In genomic region chr7:143094592-143095553, GRCm38 (mm10) we compare ENCODE assay signal across 9 mouse cellular contexts. TPM values are rescaled to one million over a fixed set of nuclear protein-coding genes. Genes with fewer than 3 reads are reported as not detected.
A peak's percentile ranks its signal among the peaks of the same experiment; 100 is the strongest.
DNase-seq lines count a peak whose midpoint lies in the region; ATAC-seq and TF ChIP-seq lines count a peak whose summit lies in the region.
"Had no signal": no experiment of that assay in that cellular context is flagged by ENCODE, and none has a peak within 500 bp of the region (broad histone marks: within the 10 kb centered on the region; RNA-seq: fewer than 3 reads in every experiment).

Gene Trpm5, minus strand, starts transcription at chr7:143094642.

- H3K4me2 ChIP-seq in CH12.LX (ENCODE audit: insufficient read depth, low read depth, poor library complexity, severe bottlenecking): no peak within 1 kb of the TSS
- H3K4me2 ChIP-seq in kidney, embryonic 15.5 days: no peak within 1 kb of the TSS

- no peak within 1 kb of the TSS for H3K27ac ChIP-seq in CH12.LX (ENCODE audit: insufficient read depth, low read depth)
- no peak within 1 kb of the TSS for H3K27ac ChIP-seq in kidney, embryonic 15.5 days
- H3K27ac ChIP-seq: macrophage had no signal

- H3K79me2 ChIP-seq in CH12.LX (replicated peaks; ENCODE audit: control insufficient read depth, extremely low read depth, insufficient read depth, poor library complexity, severe bottlenecking): no peaks in the 10 kb centered on the region

- 41% methylated on average over 10 of the region's 10 CpGs for WGBS in kidney, embryonic 15.5 days

- ATAC-seq in granulocyte monocyte progenitor cell, adult 5-6 weeks (replicated peaks; ENCODE audit: poor library complexity, severe bottlenecking): peak; percentile 57; the same call in 1 of the 2 replicates
- ATAC-seq in kidney, embryonic 15.5 days (replicated peaks; ENCODE audit: low FRiP score): peak; percentile 41; the same call in 1 of the 2 replicates

- TF ChIP-seq EP300 in CH12.LX (IDR thresholded peaks at IDR 0.05; ENCODE audit: low read length): no peak

- dilution Hi-C loops in CH12.LX (cut with MboI; ENCODE audit: extremely low pct_ligation_motif_present, extremely low pct_unique_long_range_greater_than_20kb, low sequenced_read_pairs): no loop called here

- no peak for TF ChIP-seq POLR2A in CH12.LX (IDR thresholded peaks at IDR 0.05; ENCODE audit: low read depth, low read length)

- no peaks in the 10 kb centered on the region for H3K36me3 ChIP-seq in CH12.LX (replicated peaks in 1 of 2; ENCODE audit: control insufficient read depth in 1 of 2, insufficient read depth in 1 of 2, low read length in 1 of 2)
- H3K36me3 ChIP-seq in kidney, embryonic 15.5 days: no peaks in the 10 kb centered on the region

- no peaks in the 10 kb centered on the region for H3K9me3 ChIP-seq in CH12.LX (replicated peaks; ENCODE audit: low read length)
- H3K9me3 ChIP-seq in kidney, embryonic 15.5 days (replicated peaks): no peaks in the 10 kb centered on the region

- peaks cover 59% of the 10 kb centered on the region for H3K27me3 ChIP-seq in CH12.LX (replicated peaks)
- no peaks in the 10 kb centered on the region for H3K27me3 ChIP-seq in kidney, embryonic 15.5 days

- in situ Hi-C loops in CH12.LX (cut with MboI; ENCODE audit: low pct_ligation_motif_present, low pct_unique_long_range_greater_than_20kb, low sequenced_read_pairs): loop anchor here (5.0 kb wide), 2 partner anchors 37 to 203 kb away; no protein-coding TSS in a partner anchor

- TF ChIP-seq CTCF in CH12.LX (conservative IDR thresholded peaks at IDR 0.05 in 1 of 2, IDR thresholded peaks at IDR 0.05 in 1 of 2; ENCODE audit: low read depth in 2 of 2, low read length in 2 of 2): peak; percentile 64 to 81

- peak; percentile 41 for DNase-seq in cerebellum, adult 11 months
- DNase-seq in cerebellum, adult 11-12 months: no peak
- DNase-seq in CH12.LX (ENCODE audit: extremely low read depth): peak; percentile 45
- peak; percentile 45 for DNase-seq in cerebellum, adult 9-10 months
- peak; percentile 64 to 69 for DNase-seq in lung, adult 18-20 months
- DNase-seq in spleen, postnatal 4 days (ENCODE audit: low spot score in 2 of 2): peak; percentile 52 to 83

- peaks cover 0 to 31% of the 10 kb centered on the region in 2 experiments; a peak in 2 of 4 replicates for H3K4me1 ChIP-seq in CH12.LX (ENCODE audit: control insufficient read depth in 1 of 2, insufficient read depth in 2 of 2)
- no peaks in the 10 kb centered on the region for H3K4me1 ChIP-seq in kidney, embryonic 15.5 days

- H3K9ac ChIP-seq in CH12.LX (ENCODE audit: insufficient read depth, low read depth): no peak within 1 kb of the TSS
- no peak within 1 kb of the TSS for H3K9ac ChIP-seq in kidney, embryonic 15.5 days

- TF ChIP-seq RAD21 in CH12.LX (IDR thresholded peaks at IDR 0.05; ENCODE audit: low read depth, low read length): peak; percentile 73

- H3K4me3 ChIP-seq in CH12.LX (replicated peaks in 1 of 3; ENCODE audit: low read depth in 2 of 3, low read length in 2 of 3, poor library complexity in 1 of 3): no peak within 1 kb of the TSS
- no peak within 1 kb of the TSS for H3K4me3 ChIP-seq in kidney, embryonic 15.5 days (replicated peaks)

TF ChIP-seq in CH12.LX, 34 proteins besides CTCF, POLR2A, EP300 and RAD21:
- TF ChIP-seq MAZ (IDR thresholded peaks at IDR 0.05; ENCODE audit: low read depth, low read length): 0 out of 2 replicates have a peak, but pooled peaks have one; percentile 41
- no peak for TF ChIP-seq KAT2A (IDR thresholded peaks at IDR 0.05; ENCODE audit: insufficient replicate concordance, low read length)
- TF ChIP-seq SMC3 (IDR thresholded peaks at IDR 0.05; ENCODE audit: low read depth, low read length): peak; percentile 56

RNA-seq across cellular contexts. Expression of gene Trpm5, which starts in this region (rescaled TPM):
- total RNA-seq in CH12.LX (2012; rRNA removed) (1.3 and 1.5 TPM in 2 replicates), CH12.LX (2014; rRNA removed) (1.1 and 1.4 TPM in 2 replicates)
- 1.7 and 3.0 TPM in 2 replicates for polyA plus RNA-seq in CH12.LX (2012; ENCODE audit: insufficient read length, low read depth)
- total RNA-seq in granulocyte monocyte progenitor cell, adult 5-6 weeks (2014; fragmentation: Nextera tagmentation): not detected in 2 replicates
- not detected in 2 replicates for total RNA-seq in granulocyte monocyte progenitor cell, adult 5-6 weeks (2017)
- polyA plus RNA-seq in kidney, embryonic 15.5 days (2015; fragmentation: Nextera tagmentation; extraction: Ambion mirVana): 7.1 and 8.2 TPM in 2 replicates
- polyA plus RNA-seq: macrophage had no signal

Comparison
In these comparisons a context has a peak if more than half of its experiments do, and no peak if none do; other contexts are left out.
1. Peak in ATAC-seq in granulocyte monocyte progenitor cell, adult 5-6 weeks; RNA of the gene not detected or under 1 TPM.